Mouse (Mus musculus) erythroblast, adult 5-6 weeks (primary cell): ENCODE results near the gene Gm21887. TPM values are rescaled to one million over a fixed set of nuclear protein-coding genes. Genes with fewer than 3 reads are reported as not detected.
A peak's percentile ranks its signal among the peaks of the same experiment; 100 is the strongest.
"Not testable (repeated sequence)": the region's sequence is repeated elsewhere in the genome, so short reads cannot be mapped to it uniquely, and the experiment has no call there.

Experiments used
- ATAC-seq: replicated peaks from 2 replicates; pipeline ENCODE4 v1.8.0; 2016; ENCODE audit warnings: moderate number of reproducible peaks, mild to moderate bottlenecking, moderate TSS enrichment, inconsistent platforms; ENCODE audit not compliant: poor library complexity, low FRiP score, severe bottlenecking
- total RNA-seq, 2 experiments: library from RNA; stranded (forward) in 1 of 2; stranded (reverse) in 1 of 2; fragments of 150-400 nt in 1 of 2; fragments of 200-764, 138-1000 nt in 1 of 2; gene quantifications; 2 replicates each; pipeline versions ENCODE4 v1.2.3 to v1.2.4; 2015 to 2017; ENCODE audit warnings: low replicate concordance in 2 of 2

Gene Gm21887
- total RNA-seq, 2 experiments from 2014 or later: 4.0 to 59.6 TPM

DNA sequence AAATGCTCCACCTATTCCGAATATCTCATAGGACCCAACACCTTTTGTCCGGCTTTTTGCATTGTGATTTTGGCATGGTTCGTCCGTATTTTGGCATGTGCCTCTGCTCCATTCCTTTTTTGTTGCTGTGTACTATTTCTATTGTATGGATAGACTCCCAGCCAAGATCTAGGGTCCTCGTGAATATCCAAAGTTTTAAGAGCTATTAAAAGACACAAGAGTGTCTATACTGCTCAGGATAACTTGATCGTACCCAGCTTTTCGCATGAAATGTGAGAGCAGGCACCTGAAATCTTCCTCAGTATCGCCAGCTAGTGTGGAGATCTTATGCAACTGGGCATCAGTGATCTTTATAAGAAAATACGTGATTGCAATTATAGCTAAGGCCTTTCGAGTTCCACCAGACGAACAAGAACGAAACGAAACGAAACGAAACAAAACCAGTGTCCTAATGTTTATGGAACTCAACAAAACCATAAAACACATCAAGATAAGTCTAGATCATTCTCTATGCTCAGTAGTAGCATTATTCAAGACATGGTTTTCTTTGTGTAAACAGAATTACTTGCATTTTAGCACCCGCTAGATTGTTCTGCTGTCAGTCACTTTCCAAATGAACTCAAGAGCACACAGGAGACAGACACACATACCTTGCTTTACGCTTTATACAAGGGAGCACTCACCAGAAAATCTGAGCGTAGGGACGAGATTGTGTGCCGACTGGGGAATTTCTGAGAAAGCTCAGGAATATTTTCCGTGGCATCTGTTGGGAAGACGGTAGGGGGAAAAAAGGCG lies 26.7 kb upstream of the Gm21887 start:
- ATAC-seq: not testable (repeated sequence)

DNA sequence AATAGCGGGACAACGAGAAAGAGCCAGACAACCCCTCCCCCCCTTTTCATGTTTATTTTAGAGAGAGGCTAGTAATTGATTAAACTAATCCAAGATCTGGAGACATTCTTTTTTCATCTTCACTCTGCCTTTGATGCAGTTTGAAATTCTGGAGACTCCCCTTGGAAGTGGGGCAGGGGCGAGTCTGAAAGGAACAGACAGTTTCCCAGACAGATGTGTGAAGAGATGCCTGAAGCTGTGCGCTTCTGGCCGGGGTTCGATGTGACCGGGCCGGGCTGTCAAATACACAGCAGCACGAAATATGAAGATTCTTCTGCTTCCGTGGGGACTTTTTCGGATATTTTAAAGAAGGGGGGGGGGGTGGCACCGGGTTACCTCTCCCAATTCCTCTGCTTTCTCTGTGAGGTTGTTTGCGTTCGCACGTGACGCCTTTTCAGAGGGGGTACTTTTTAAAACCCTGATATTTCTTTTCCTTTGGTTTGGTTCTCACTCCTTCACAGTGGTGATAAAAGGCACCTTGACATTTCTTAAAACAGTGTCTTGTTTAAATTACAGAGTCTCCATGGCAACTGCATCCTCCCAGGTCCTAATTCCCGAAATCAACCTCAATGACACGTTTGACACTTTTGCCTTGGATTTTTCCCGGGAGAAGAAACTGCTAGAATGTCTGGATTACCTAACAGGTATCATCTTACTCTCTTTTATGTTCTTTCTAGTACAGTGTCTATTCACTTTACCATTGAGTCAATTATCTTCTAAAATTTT lies 25.9 kb upstream of the Gm21887 start:
- ATAC-seq: not testable (repeated sequence)

DNA sequence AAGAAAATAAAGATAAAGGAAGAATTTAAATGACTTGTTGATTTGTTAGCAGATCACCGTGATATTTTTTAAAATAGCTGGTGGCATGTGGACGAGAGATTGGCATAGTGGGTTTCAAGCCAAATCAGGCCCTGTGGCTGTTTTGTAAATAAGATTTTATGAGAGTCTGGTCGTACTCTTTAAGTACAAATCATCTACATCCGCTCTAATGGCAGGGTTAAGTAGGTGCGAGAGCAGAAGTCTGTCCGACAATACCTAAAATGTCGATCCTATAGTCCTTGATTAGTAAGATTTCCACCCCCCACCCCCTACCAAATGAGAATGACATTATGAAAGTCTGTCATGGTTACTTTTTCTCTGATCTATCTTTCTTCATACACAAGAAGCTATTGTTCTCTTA lies 25.1 kb upstream of the Gm21887 start:
- ATAC-seq: not testable (repeated sequence)

GRCm38 (mm10) chrX:169984853-169985252 lies 24.6 kb upstream of the Gm21887 start:
- ATAC-seq: not testable (repeated sequence)

- not testable (repeated sequence) for ATAC-seq
Observed at GRCm38 (mm10) chrX:169985796-169986195, 23.7 kb upstream of the Gm21887 start.

DNA sequence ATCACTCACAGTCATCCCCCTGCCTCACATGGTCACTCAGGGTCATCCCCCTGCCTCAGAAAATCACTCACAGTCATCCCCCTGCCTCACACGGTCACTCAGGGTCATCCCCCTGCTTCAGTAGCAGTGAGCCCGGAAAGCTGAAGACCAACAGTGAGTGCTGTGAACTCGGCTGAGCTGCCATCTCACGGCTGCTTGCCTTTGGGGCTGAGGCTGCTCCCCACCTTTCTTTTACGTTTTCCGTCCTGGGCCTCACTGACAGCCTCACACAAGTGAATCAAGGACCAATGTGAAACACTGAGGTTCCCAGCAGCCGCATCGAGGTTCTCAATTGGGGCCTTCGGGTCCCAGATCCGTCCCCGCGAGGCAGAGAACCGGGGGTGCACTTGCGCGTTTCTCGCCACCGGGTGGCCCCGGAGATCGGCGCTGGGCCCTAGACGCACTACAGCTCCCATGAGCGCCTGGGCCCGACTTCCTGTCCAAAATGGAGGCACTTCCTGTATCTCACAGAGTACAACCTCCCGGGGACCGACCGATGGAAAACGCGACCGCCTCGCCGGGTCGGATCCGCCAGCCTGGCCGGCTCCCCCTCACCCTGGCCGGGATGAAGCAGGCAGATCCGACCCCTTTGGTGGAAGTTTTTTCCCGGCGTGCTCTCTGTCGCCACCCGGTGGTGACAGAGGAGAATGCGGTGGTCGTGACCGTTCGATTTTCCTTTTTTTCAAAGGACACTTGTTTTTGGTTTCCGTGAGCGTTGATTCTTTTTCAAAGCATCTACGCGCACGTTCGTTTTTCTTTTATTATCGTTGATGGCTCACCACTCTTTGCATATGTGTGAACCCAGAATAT lies 22.7 kb upstream of the Gm21887 start:
- ATAC-seq: peak; percentile 76

DNA sequence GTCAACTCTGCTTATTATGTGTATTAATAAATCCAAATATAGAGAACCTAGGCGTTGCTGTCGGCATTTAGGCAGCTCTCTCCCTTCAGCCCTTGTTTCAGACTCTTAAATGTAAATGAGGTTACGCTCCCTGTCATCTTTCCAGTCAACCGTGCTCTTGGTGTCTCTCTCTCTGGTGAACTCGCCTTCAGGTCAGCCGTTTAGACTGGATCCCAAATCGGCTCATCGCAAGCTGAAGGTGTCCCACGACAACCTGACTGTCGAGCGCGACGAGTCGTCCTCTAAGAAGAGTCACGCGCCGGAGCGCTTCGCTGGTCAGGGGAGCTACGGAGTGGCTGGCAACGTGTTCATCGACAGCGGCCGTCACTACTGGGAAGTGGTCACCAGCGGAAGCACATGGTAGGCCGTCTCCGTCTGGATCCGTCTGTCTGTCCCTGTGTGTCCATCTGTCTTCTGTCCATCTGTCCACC lies 22.1 kb upstream of the Gm21887 start:
- 0 out of 2 replicates have a peak, but pooled peaks have one; percentile 0 for ATAC-seq

GRCm38 (mm10) chrX:169988571-169989218 lies 20.8 kb upstream of the Gm21887 start:
- ATAC-seq: not testable (repeated sequence)

DNA sequence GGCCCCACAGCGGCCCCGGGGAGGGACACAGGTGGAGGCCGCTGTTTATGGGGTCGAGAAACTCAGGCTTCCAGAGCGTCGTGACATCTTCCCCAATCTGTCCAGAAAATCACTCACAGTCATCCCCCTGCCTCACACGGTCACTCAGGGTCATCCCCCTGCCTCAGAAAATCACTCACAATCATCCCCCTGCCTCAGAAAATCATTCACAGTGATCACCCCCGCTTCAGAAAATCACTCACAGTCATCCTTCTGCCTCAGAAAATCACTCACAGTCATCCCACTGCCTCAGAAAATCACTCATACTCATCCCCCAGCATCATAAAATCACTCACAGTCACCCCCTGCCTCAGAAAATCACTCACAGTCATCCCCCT lies 20.3 kb upstream of the Gm21887 start:
- ATAC-seq: not testable (repeated sequence)

GRCm38 (mm10) chrX:169989691-169990631 lies 19.5 kb upstream of the Gm21887 start:
- peak; percentile 18; the same call in 1 of the 2 replicates for ATAC-seq

GRCm38 (mm10) chrX:169991128-169991873 lies 18.2 kb upstream of the Gm21887 start:
- ATAC-seq: peak; percentile 48

- not testable (repeated sequence) for ATAC-seq
Observed at GRCm38 (mm10) chrX:169992086-169992930, 17.2 kb upstream of the Gm21887 start.

- ATAC-seq: not testable (repeated sequence)
Observed at GRCm38 (mm10) chrX:169992951-169993547, 16.4 kb upstream of the Gm21887 start.

DNA sequence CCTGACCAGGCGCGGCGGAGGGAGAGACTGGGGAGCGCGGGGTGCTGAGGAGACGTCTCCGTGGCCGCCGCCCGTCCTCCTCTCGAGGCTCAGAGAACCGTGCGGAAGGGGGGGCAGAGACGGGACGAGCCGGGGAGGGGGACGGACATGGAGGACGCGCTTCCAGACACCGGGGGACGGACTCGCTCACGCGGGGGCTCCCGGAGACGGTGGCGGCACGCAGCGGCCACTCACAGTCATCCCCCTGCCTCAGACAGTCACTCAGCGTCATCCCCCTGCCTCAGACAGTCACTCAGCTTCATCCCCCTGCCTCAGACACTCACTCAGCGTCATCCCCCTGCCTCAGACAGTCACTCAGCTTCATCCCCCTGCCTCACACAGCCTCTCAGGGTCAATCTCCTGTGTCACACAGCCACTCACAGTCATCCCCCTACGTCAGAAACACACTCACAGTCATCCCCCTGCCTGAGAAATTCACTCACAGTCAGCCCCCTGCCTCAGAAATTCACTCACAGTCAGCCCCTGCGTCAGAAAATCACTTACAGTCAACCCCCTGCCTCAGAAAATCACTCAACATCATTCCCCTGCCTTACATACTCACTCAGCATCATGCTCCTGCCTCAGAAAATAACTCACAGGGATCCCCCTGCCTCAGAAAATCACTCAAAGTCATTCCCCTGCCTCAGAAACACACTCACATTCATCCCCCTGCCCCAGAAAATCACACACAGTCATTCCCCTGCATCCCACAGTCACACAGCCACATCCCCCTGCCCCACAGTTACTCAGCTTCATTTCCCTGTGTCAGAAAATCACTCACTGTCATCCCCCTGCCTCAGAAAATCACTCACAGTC lies 15.2 kb upstream of the Gm21887 start:
- not testable (repeated sequence) for ATAC-seq
